Mouse (Mus musculus): ENCODE measurements around the gene Rbfox1. TPM values are rescaled to one million over a fixed set of nuclear protein-coding genes. Genes with fewer than 3 reads are reported as not detected.
A peak's percentile ranks its signal among the peaks of the same experiment; 100 is the strongest.

Gene Rbfox1
- polyA plus RNA-seq, 1 experiment from 2014 or later: 276 TPM

DNA sequence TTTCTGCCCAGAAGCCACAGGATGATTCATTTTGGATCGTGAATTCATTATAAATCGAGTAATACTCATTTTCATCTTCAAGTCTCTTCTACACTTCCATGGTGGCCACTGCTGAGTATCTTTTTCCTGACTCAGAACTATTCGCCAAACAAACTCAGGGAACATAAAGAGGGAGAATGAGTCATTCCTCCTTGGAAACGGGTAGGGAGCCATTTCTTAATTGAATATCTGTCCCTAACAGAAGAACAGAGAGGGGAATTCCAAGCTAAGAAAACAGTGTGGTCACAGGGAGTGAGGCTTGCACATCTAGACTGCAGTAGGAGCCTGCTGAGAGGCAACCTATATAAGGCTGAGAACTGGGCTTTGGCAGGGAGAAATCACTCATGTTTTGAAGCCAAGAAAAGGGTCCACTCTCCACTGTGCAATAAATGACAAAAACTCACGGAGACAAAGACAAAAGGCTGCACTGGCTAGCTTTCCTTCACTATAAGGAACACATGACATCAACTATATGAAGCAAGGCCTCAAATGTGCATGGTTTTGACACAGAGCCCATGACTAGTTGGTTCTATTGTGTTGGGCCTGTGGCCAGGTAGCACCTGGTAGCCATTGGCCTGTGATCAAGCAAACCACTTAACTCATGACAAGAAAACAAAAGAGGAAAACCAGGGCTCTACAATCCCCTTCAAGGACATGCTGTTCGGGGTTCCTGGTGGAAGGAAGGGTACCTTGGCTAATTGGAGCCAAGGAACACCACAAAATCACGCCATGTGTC, 386.6 kb downstream of the Rbfox1 start:
- ATAC-seq: no peak
- no peaks in the 10 kb centered on the region for H3K4me1 ChIP-seq (ENCODE audit: control insufficient read depth, insufficient read depth, low read depth, low read length)
- no peak overlapping the region for H3K4me2 ChIP-seq (ENCODE audit: low read length)
- H3K27ac ChIP-seq (ENCODE audit: low read depth, low read length): no peak overlapping the region
- H3K4me3 ChIP-seq (ENCODE audit: low read length): no peak overlapping the region
- 79% methylated on average over 7 of the region's 7 CpGs for WGBS
- no peak overlapping the region for H3K9ac ChIP-seq (ENCODE audit: low read depth, low read length)
- H3K9me3 ChIP-seq (ENCODE audit: control insufficient read depth, low read length): no peaks in the 10 kb centered on the region
- no peaks in the 10 kb centered on the region for H3K27me3 ChIP-seq (replicated peaks; ENCODE audit: control insufficient read depth, insufficient read depth, low read length)
- H3K36me3 ChIP-seq (ENCODE audit: control insufficient read depth, insufficient read depth, low read length): no peaks in the 10 kb centered on the region

DNA sequence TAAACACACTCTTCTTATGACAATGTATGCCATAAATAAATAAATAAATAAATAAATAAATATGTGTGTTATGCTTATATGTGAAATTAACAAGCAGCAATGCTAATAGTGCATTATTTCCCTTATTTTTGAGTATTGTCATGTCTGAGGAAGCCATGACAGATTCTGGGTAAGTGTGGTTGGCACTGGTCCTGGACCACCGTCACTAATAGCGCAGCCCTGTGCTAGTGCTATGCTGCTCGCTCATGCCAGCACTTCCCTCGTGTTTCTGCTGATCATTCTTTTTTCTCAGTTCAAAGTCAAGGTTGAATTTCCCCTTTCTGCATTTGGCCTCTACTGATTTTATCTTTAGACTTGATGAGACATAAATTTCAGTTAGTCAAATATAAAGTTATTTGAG, 398.3 kb downstream of the Rbfox1 start:
- 78% methylated on average over 4 of the region's 4 CpGs for WGBS
- ATAC-seq: no peak
- no peak overlapping the region for H3K4me3 ChIP-seq (ENCODE audit: low read length)
- no peaks in the 10 kb centered on the region for H3K27me3 ChIP-seq (replicated peaks; ENCODE audit: control insufficient read depth, insufficient read depth, low read length)
- H3K36me3 ChIP-seq (ENCODE audit: control insufficient read depth, insufficient read depth, low read length): no peaks in the 10 kb centered on the region
- H3K9me3 ChIP-seq (ENCODE audit: control insufficient read depth, low read length): no peaks in the 10 kb centered on the region
- H3K4me2 ChIP-seq (ENCODE audit: low read length): no peak overlapping the region
- H3K4me1 ChIP-seq (ENCODE audit: control insufficient read depth, insufficient read depth, low read depth, low read length): peaks cover 6% of the 10 kb centered on the region; the same call in 1 of the 2 replicates
- H3K27ac ChIP-seq (ENCODE audit: low read depth, low read length): no peak overlapping the region
- H3K9ac ChIP-seq (ENCODE audit: low read depth, low read length): no peak overlapping the region

DNA sequence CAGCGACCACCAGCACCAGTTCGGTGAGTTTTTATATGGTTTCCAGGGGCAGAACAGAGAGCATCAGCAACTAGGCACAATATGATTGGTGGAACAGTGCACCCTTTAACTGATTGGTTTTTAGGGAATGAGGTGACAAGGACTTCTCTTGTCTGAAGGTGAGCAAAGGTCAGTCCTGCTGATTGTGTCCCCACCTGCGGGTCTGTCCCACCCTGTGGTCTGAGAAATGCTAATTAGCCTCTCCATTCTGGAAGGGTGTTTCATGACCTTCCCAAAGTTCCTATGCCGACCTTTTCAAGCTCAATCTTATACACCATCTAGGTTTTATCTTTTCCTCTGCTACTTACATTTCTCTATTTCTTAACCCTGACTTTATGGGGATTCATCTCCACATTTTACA, 399.2 kb downstream of the Rbfox1 start:
- no peaks in the 10 kb centered on the region for H3K9me3 ChIP-seq (ENCODE audit: control insufficient read depth, low read length)
- no peak overlapping the region for H3K4me2 ChIP-seq (ENCODE audit: low read length)
- no peaks in the 10 kb centered on the region for H3K27me3 ChIP-seq (replicated peaks; ENCODE audit: control insufficient read depth, insufficient read depth, low read length)
- WGBS: 51% methylated on average over 4 of the region's 4 CpGs
- no peaks in the 10 kb centered on the region for H3K36me3 ChIP-seq (ENCODE audit: control insufficient read depth, insufficient read depth, low read length)
- H3K9ac ChIP-seq (ENCODE audit: low read depth, low read length): no peak overlapping the region
- H3K27ac ChIP-seq (ENCODE audit: low read depth, low read length): no peak overlapping the region
- no peak overlapping the region for H3K4me3 ChIP-seq (ENCODE audit: low read length)
- no peak for ATAC-seq
- peaks cover 6% of the 10 kb centered on the region; the same call in 1 of the 2 replicates for H3K4me1 ChIP-seq (ENCODE audit: control insufficient read depth, insufficient read depth, low read depth, low read length)

DNA sequence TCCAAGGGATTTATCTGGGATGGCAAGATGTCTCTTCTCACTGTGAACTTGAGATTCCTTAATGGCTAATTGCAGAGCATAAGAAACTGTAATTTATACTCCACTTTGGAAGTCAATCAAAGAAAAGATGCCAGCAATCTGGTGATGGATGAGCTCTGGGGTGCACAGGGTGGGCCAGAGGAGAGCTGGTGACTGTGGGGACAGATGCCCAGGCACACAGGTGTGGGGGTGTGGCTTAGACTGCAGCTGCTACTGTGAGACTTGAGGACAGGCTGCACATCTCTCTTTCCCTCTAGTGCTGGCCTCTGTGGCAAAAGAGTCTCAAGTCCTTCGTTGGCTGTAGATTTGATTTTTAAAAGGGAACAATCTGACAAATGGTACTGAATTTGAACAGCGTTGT, 402.5 kb downstream of the Rbfox1 start:
- Histone ChIP-seq H3K36me3 (ENCODE audit: control insufficient read depth, insufficient read depth, low read length) (no peaks in the 10 kb centered on the region), H3K27me3 (replicated peaks; ENCODE audit: control insufficient read depth, insufficient read depth, low read length) (no peaks in the 10 kb centered on the region), H3K4me1 (ENCODE audit: control insufficient read depth, insufficient read depth, low read depth, low read length) (peaks cover 6% of the 10 kb centered on the region; the same call in 1 of the 2 replicates), H3K9ac (ENCODE audit: low read depth, low read length) (no peak overlapping the region), H3K4me2 (ENCODE audit: low read length) (no peak overlapping the region), H3K27ac (ENCODE audit: low read depth, low read length) (no peak overlapping the region), H3K9me3 (ENCODE audit: control insufficient read depth, low read length) (no peaks in the 10 kb centered on the region), H3K4me3 (ENCODE audit: low read length) (no peak overlapping the region)
- WGBS: 65% methylated on average over 2 of the region's 2 CpGs
- ATAC-seq: no peak

DNA sequence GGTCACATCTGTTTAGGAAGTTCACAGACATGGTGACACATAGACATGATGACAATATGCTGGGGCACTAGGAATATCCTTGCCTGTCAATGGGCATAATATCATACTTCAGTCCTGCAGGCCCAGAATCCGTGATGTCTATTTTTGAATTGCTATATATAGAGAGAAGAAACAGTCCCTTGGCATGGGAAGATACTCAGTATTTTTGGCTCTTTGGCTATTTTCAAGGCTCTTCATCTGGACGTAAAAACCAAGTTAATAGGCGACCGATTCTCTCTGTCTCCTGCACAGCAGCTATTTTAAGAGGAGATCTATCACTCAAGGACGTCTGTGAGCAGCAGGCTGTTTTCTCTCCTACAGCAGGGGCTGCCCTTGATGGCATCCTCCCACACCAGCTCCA, 415.0 kb downstream of the Rbfox1 start:
- Histone ChIP-seq H3K27me3 (replicated peaks; ENCODE audit: control insufficient read depth, insufficient read depth, low read length) (no peaks in the 10 kb centered on the region), H3K9ac (ENCODE audit: low read depth, low read length) (no peak overlapping the region), H3K4me2 (ENCODE audit: low read length) (no peak overlapping the region), H3K4me1 (ENCODE audit: control insufficient read depth, insufficient read depth, low read depth, low read length) (peaks cover 2% of the 10 kb centered on the region; the same call in 1 of the 2 replicates), H3K27ac (ENCODE audit: low read depth, low read length) (no peak overlapping the region), H3K9me3 (ENCODE audit: control insufficient read depth, low read length) (no peaks in the 10 kb centered on the region), H3K4me3 (ENCODE audit: low read length) (no peak overlapping the region), H3K36me3 (ENCODE audit: control insufficient read depth, insufficient read depth, low read length) (no peaks in the 10 kb centered on the region)
- ATAC-seq: no peak
- 78% methylated on average over 5 of the region's 5 CpGs for WGBS

DNA sequence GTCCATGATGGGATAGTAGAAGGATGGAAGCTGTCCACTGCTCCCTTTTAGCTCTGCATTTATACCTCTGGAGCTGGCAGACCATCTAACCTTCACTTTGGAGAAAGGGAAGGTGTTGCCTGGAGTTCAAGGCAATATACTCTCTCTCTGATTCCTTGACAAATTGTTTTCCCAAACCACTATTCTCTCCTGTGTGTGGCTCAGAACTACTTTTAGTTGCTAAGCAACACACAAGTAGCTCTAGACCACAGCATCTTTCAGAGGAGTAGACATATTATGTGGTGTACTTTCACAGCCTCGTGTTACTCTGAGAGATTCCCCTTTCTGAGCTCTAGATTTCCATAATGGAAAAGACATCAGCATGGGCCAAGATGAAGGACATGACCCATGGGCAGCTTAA, 417.9 kb downstream of the Rbfox1 start:
- H3K27ac ChIP-seq (ENCODE audit: low read depth, low read length): no peak overlapping the region
- no peaks in the 10 kb centered on the region for H3K36me3 ChIP-seq (ENCODE audit: control insufficient read depth, insufficient read depth, low read length)
- no peaks in the 10 kb centered on the region for H3K9me3 ChIP-seq (ENCODE audit: control insufficient read depth, low read length)
- no peak overlapping the region for H3K9ac ChIP-seq (ENCODE audit: low read depth, low read length)
- peaks cover under 1% of the 10 kb centered on the region; the same call in 1 of the 2 replicates for H3K4me1 ChIP-seq (ENCODE audit: control insufficient read depth, insufficient read depth, low read depth, low read length)
- H3K4me3 ChIP-seq (ENCODE audit: low read length): no peak overlapping the region
- ATAC-seq: no peak
- H3K27me3 ChIP-seq (replicated peaks; ENCODE audit: control insufficient read depth, insufficient read depth, low read length): no peaks in the 10 kb centered on the region
- H3K4me2 ChIP-seq (ENCODE audit: low read length): no peak overlapping the region
- WGBS: 53% methylated on average over 1 of the region's 1 CpGs

DNA sequence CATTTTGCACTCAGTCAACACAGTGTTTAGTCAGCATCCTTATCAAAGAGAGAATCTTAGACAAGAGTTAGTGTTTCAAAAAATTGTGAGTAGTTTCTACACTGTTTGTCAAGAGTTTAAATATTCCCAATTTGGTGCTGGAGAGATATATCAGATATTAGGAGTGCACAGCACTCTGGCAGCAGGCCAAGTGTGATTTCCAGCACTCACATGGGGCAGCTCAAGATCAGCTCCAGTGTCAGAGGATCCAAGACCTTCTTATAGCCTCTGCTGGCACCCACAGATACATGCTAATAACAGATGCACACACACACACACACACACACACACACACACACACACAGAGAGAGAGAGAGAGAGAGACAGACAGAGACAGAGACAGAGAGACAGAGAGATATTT, 424.8 kb downstream of the Rbfox1 start:
- no peak overlapping the region for H3K4me3 ChIP-seq (ENCODE audit: low read length)
- H3K27me3 ChIP-seq (replicated peaks; ENCODE audit: control insufficient read depth, insufficient read depth, low read length): no peaks in the 10 kb centered on the region
- H3K36me3 ChIP-seq (ENCODE audit: control insufficient read depth, insufficient read depth, low read length): no peaks in the 10 kb centered on the region
- H3K4me1 ChIP-seq (ENCODE audit: control insufficient read depth, insufficient read depth, low read depth, low read length): no peaks in the 10 kb centered on the region
- H3K4me2 ChIP-seq (ENCODE audit: low read length): no peak overlapping the region
- no peak overlapping the region for H3K9ac ChIP-seq (ENCODE audit: low read depth, low read length)
- no peak overlapping the region for H3K27ac ChIP-seq (ENCODE audit: low read depth, low read length)
- no peaks in the 10 kb centered on the region for H3K9me3 ChIP-seq (ENCODE audit: control insufficient read depth, low read length)
- no peak for ATAC-seq

DNA sequence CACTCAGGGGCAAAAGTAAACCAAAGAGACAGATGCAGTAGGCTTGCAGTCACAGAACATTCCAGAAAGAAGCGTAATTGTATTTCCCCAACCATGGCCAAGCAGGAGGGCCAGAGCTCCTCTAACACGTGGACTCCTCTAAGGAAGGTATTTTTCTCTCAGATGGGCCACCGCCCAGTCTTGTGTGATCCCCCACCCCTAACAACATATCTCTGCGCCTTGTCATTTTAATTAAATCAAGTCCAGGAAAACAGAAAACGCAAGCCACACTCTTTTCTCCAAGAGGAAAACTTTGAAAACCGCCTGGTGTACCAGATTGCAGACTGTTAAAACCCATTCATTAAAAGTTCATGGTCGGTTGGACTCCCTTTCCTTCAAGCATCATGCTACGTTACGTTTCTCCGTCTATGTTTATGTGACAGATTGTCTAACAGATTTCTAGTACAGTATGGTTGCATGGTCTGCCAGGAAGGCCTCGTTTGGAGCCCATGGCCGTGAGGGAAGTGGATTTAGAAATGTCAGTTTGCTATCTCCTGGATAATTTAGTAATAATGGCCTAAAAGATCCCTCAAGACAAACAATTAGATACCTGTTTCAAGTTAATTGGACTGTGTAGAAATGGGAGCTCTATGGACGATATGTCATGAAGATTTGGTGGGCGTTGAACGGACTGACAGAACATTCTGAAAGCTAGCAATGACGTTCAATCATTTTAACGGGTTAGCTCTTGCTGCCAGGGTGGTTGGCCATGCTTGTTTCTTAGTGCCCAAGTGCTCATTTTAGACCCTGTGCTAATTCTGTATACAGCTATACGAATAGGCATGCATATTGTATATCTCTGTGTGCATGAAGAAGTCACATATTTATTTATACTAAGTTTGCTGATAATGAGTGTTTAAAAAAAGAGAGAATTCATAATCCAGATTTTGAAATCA, 425.9 kb downstream of the Rbfox1 start:
- Histone ChIP-seq H3K9ac (ENCODE audit: low read depth, low read length) (no peak overlapping the region), H3K27ac (ENCODE audit: low read depth, low read length) (no peak overlapping the region), H3K4me2 (ENCODE audit: low read length) (no peak overlapping the region), H3K36me3 (ENCODE audit: control insufficient read depth, insufficient read depth, low read length) (no peaks in the 10 kb centered on the region), H3K4me3 (ENCODE audit: low read length) (no peak overlapping the region), H3K4me1 (ENCODE audit: control insufficient read depth, insufficient read depth, low read depth, low read length) (no peaks in the 10 kb centered on the region), H3K9me3 (ENCODE audit: control insufficient read depth, low read length) (no peaks in the 10 kb centered on the region), H3K27me3 (replicated peaks; ENCODE audit: control insufficient read depth, insufficient read depth, low read length) (no peaks in the 10 kb centered on the region)
- WGBS: 75% methylated on average over 18 of the region's 18 CpGs
- ATAC-seq: no peak

DNA sequence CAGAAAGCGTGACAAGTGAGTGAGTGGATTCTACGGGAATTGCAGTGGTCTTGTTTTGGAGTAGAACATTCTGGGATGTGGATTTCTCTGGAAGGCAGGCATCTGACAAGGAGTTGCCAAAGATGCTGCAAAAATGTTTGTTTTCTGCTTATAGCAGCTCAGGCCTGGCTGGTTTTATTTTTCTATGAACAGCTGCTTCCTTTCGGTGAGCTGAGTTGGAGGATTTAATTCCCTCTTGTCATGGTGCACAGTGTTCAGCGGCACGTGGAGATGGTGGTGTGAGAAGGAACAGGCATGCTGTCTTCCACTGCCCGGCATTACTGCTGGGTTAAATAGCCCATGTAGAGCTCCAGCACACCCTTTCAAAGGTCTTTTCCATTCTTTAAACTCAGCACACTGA, 428.5 kb downstream of the Rbfox1 start:
- Histone ChIP-seq H3K9ac (ENCODE audit: low read depth, low read length) (no peak overlapping the region), H3K36me3 (ENCODE audit: control insufficient read depth, insufficient read depth, low read length) (no peaks in the 10 kb centered on the region), H3K4me2 (ENCODE audit: low read length) (no peak overlapping the region), H3K9me3 (ENCODE audit: control insufficient read depth, low read length) (no peaks in the 10 kb centered on the region), H3K4me1 (ENCODE audit: control insufficient read depth, insufficient read depth, low read depth, low read length) (no peaks in the 10 kb centered on the region), H3K27ac (ENCODE audit: low read depth, low read length) (peak overlapping the region; percentile 44; the same call in 1 of the 2 replicates), H3K4me3 (ENCODE audit: low read length) (no peak overlapping the region), H3K27me3 (replicated peaks; ENCODE audit: control insufficient read depth, insufficient read depth, low read length) (no peaks in the 10 kb centered on the region)
- WGBS: 70% methylated on average over 6 of the region's 6 CpGs
- no peak for ATAC-seq

All from hindbrain, embryonic 16.5 days (tissue).